Mouse (Mus musculus) kidney, embryonic 15.5 days (tissue): ENCODE measurements around the gene Prl7d1. TPM values are rescaled to one million over a fixed set of nuclear protein-coding genes. Genes with fewer than 3 reads are reported as not detected.
"Not testable (repeated sequence)": the region's sequence is repeated elsewhere in the genome, so short reads cannot be mapped to it uniquely, and the experiment has no call there.

Source experiments
- ATAC-seq: fragments of 200-750 bp; cut with Nextera tagmentation; replicated peaks from 2 replicates; pipeline ENCODE4 v1.8.0; 2017; ENCODE audit warnings: moderate TSS enrichment; ENCODE audit not compliant: low FRiP score
- H3K27ac ChIP-seq: fragments of 300-500 bp; sonication (generic); 2 replicates; pipeline ENCODE4 v1.5.1; 2015; ENCODE audit warnings: mild to moderate bottlenecking, inconsistent platforms
- H3K27me3 ChIP-seq: fragments of 300-500 bp; sonication (generic); 2 replicates; pipeline ENCODE4 v1.6.1; 2015; ENCODE audit warnings: inconsistent platforms
- H3K36me3 ChIP-seq: fragments of 300-500 bp; sonication (generic); 2 replicates; pipeline ENCODE4 v1.6.1; 2015; ENCODE audit warnings: inconsistent platforms
- H3K4me1 ChIP-seq: fragments of 300-500 bp; sonication (generic); 2 replicates; pipeline ENCODE4 v1.6.1; 2015; ENCODE audit warnings: inconsistent platforms
- H3K4me2 ChIP-seq: fragments of 300-500 bp; sonication (generic); 2 replicates; pipeline ENCODE4 v1.6.1; 2015; ENCODE audit warnings: moderate library complexity, mild to moderate bottlenecking, inconsistent platforms
- H3K4me3 ChIP-seq: fragments of 300-500 bp; sonication (generic); replicated peaks from 2 replicates; pipeline ENCODE4 v1.5.1; 2015; ENCODE audit warnings: mild to moderate bottlenecking, inconsistent platforms
- H3K9ac ChIP-seq: fragments of 300-500 bp; sonication (generic); 2 replicates; pipeline ENCODE4 v1.6.1; 2015; ENCODE audit warnings: mild to moderate bottlenecking, inconsistent platforms
- H3K9me3 ChIP-seq: fragments of 300-500 bp; sonication (generic); replicated peaks from 2 replicates; pipeline ENCODE4 v1.6.1; 2016; ENCODE audit warnings: inconsistent platforms
- WGBS: fragments of 180-500 bp; shearing (Covaris S2); methylation state at CpG from one replicate; pipeline ENCODE4 v1.1.7; 2015; ENCODE audit warnings: mixed read lengths; 5-methylcytosine and 5-hydroxymethylcytosine counted together
- polyA plus RNA-seq: library from polyadenylated mRNA; unstranded; fragments of >200 nt; fragmentation: Nextera tagmentation; extraction: Ambion mirVana; gene quantifications from 2 replicates; pipeline ENCODE4 v1.2.1, GENCODE M21; 2015

Gene Prl7d1
- polyA plus RNA-seq = not detected in 2 replicates

- H3K4me2 ChIP-seq = no peak within 1 kb of the TSS
- WGBS = 93% methylated on average over 5 of the region's 5 CpGs
- H3K27me3 ChIP-seq = no peaks in the 10 kb centered on the region
- no peak within 1 kb of the TSS for H3K27ac ChIP-seq
- no peaks in the 10 kb centered on the region for H3K36me3 ChIP-seq
- H3K9ac ChIP-seq = no peak within 1 kb of the TSS
- H3K4me3 ChIP-seq = no peak within 1 kb of the TSS
- no peak for ATAC-seq
- H3K4me1 ChIP-seq = no peaks in the 10 kb centered on the region
- H3K9me3 ChIP-seq = no peaks in the 10 kb centered on the region
These were observed at the start of gene Prl7d1 for GRCm38 (mm10) chr13:27716636-27717035. Gene Prl7d1, minus strand, starts transcription at chr13:27716736.

GRCm38 (mm10) chr13:27734512-27735186 is 18.1 kb upstream of the Prl7d1 start:
- no peak overlapping the region for H3K27ac ChIP-seq
- H3K27me3 ChIP-seq = no peaks in the 10 kb centered on the region
- H3K9me3 ChIP-seq = no peaks in the 10 kb centered on the region
- no peak overlapping the region for H3K9ac ChIP-seq
- no peak overlapping the region for H3K4me2 ChIP-seq
- no peaks in the 10 kb centered on the region for H3K4me1 ChIP-seq
- H3K4me3 ChIP-seq = no peak overlapping the region
- no peak for ATAC-seq
- 87% methylated on average over 10 of the region's 10 CpGs for WGBS
- H3K36me3 ChIP-seq = no peaks in the 10 kb centered on the region

- H3K4me1 ChIP-seq, H3K4me2 ChIP-seq: not testable (repeated sequence)
- 82% methylated on average over 5 of the region's 5 CpGs for WGBS
These were observed 13.9 kb upstream of the Prl7d1 start for GRCm38 (mm10) chr13:27730286-27730959.

GRCm38 (mm10) chr13:27725057-27725456 is 8.5 kb upstream of the Prl7d1 start:
- not testable (repeated sequence) for ATAC-seq, H3K27me3 ChIP-seq, H3K27ac ChIP-seq, H3K4me2 ChIP-seq, H3K36me3 ChIP-seq, H3K4me3 ChIP-seq, H3K9me3 ChIP-seq, H3K4me1 ChIP-seq, H3K9ac ChIP-seq
- 85% methylated on average over 3 of the region's 3 CpGs for WGBS

More at GRCm38 (mm10) chr13:27730286-27730959, 13.9 kb upstream of the Prl7d1 start:
- not testable (repeated sequence) for H3K9me3 ChIP-seq, H3K36me3 ChIP-seq, H3K27ac ChIP-seq, H3K4me3 ChIP-seq, ATAC-seq, H3K27me3 ChIP-seq, H3K9ac ChIP-seq

GRCm38 (mm10) chr13:27706521-27706920 is 10.0 kb downstream of the Prl7d1 start:
- Histone ChIP-seq H3K4me3 (no peak overlapping the region), H3K4me1 (no peaks in the 10 kb centered on the region), H3K9me3 (no peaks in the 10 kb centered on the region), H3K27ac (no peak overlapping the region), H3K4me2 (no peak overlapping the region), H3K27me3 (no peaks in the 10 kb centered on the region), H3K9ac (no peak overlapping the region), H3K36me3 (no peaks in the 10 kb centered on the region)
- WGBS = 64% methylated on average over 2 of the region's 2 CpGs
- ATAC-seq = no peak

GRCm38 (mm10) chr13:27667936-27668335 is 48.6 kb downstream of the Prl7d1 start, which contains the start of gene Prl7a2:
Gene Prl7a2, minus strand, starts transcription at chr13:27668036.
- Histone ChIP-seq H3K4me1 (no peaks in the 10 kb centered on the region), H3K27me3 (no peaks in the 10 kb centered on the region), H3K27ac (no peak within 1 kb of the TSS), H3K9ac (no peak within 1 kb of the TSS), H3K4me2 (no peak within 1 kb of the TSS), H3K36me3 (no peaks in the 10 kb centered on the region), H3K9me3 (no peaks in the 10 kb centered on the region), H3K4me3 (no peak within 1 kb of the TSS)
- 81% methylated on average over 4 of the region's 4 CpGs for WGBS
- no peak for ATAC-seq

- WGBS = 80% methylated on average over 2 of the region's 2 CpGs
- Histone ChIP-seq H3K9me3 (no peaks in the 10 kb centered on the region), H3K4me3 (no peak overlapping the region), H3K36me3 (no peaks in the 10 kb centered on the region), H3K4me1 (no peaks in the 10 kb centered on the region), H3K9ac (no peak overlapping the region), H3K27ac (no peak overlapping the region), H3K27me3 (no peaks in the 10 kb centered on the region), H3K4me2 (no peak overlapping the region)
- no peak for ATAC-seq
These were observed 55.8 kb downstream of the Prl7d1 start for GRCm38 (mm10) chr13:27660747-27661146.

Other genes starting within 250 kb of the Prl7d1 start
- not detected in 2 replicates for gene Prl8a8, start 203.5 kb downstream of the Prl7d1 start, polyA plus RNA-seq
- not detected in 2 replicates for gene Prl8a9, start 152.1 kb downstream of the Prl7d1 start, polyA plus RNA-seq
- gene Prl8a1, start 134.6 kb downstream of the Prl7d1 start, polyA plus RNA-seq = not detected in 2 replicates
- gene Prl7b1, start 106.2 kb downstream of the Prl7d1 start, polyA plus RNA-seq = not detected in 2 replicates
- not detected in 2 replicates for gene Prl7a1, start 74.2 kb downstream of the Prl7d1 start, polyA plus RNA-seq
- gene Prl7a2, start 48.7 kb downstream of the Prl7d1 start, polyA plus RNA-seq = not detected in 2 replicates
- not detected in 2 replicates for gene Prl7c1, start 64.1 kb upstream of the Prl7d1 start, polyA plus RNA-seq
- gene Prl2a1, start 84.9 kb upstream of the Prl7d1 start, polyA plus RNA-seq = not detected in 2 replicates
- gene Prl2c1, start 132.6 kb upstream of the Prl7d1 start, polyA plus RNA-seq = not detected in 2 replicates